Mouse (Mus musculus): ENCODE results near the gene Slc7a11.

DNA sequence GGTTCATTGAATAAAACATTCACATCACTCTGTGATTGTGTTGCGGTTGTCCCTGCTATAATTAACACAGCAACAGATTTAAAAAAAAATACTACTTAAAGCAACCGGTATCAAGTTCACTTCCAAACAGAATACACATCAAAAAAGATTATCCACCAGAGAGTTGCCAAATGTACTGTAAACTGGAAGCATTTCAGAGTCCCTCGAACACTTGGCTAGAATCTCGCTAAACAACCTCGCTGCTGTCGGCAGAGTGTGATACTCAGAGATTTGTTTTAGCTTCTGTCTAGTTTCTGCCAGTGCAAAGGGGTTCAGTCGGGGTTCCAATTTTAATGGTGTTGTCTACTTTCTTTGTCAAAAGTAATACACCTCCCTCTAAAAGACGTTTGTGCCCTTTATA lies 118.9 kb downstream of the Slc7a11 start:
- no peak for TF ChIP-seq POLR2A (IDR thresholded peaks at IDR 0.05; ENCODE audit: borderline replicate concordance, extremely low read depth, insufficient read depth, insufficient read length, poor library complexity, severe bottlenecking)
- TF ChIP-seq CTCF (IDR thresholded peaks at IDR 0.05; ENCODE audit: borderline replicate concordance, extremely low read depth, insufficient read depth, insufficient read length), result no peak

Measured in brain, embryonic 14.5 days (tissue).